Mouse (Mus musculus) telencephalon, adult 2 months (tissue): ENCODE measurements around the gene Col6a4.

Experiments used
- DNase-seq: peaks from one replicate; pipeline ENCODE4 v3.0.0-alpha.2; 2011; ENCODE audit warnings: low read depth, low spot score

Col6a4 gene

DNA sequence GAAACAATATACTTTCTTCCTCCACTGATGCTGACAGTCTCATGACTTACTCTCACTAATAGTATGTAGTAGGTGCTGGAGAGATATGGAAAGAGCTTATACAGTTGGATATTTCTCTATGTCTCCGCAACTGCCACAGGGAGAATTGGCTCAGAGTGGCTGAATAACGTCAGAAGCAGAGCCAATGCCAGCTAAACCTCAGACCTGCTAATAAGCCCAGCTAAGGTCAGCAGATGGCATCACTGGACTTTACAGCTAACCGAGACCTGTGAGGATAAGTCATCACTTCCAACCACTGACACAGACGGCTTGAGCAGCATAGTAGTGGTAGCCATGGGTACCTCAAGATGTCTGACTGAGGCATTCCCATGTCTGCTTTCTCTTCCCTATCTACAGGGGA lies 22.6 kb downstream of the Col6a4 start:
- no peak for DNase-seq

- DNase-seq = no peak
Observed at GRCm38 (mm10) chr9:106071651-106072050, 24.9 kb downstream of the Col6a4 start.

DNA sequence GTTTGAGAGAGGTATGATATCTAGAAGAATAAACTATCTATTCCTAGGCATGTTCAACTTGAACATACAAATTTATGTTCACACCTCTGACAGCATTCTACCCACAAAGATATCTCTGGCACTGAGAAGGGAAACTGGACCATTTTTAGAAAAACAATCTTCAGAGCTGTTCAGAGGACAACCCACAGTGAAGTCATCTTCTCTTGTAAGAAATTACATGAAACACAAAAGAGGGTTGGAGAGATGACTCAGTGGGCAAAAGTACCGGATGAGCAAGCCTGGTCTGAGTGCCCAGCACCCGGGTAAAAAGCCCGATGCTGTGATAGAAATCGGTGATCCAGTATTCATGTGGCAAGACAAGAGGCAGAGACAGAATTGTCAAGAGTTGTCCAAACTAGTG lies 43.1 kb downstream of the Col6a4 start:
- DNase-seq = peak; percentile 69

DNA sequence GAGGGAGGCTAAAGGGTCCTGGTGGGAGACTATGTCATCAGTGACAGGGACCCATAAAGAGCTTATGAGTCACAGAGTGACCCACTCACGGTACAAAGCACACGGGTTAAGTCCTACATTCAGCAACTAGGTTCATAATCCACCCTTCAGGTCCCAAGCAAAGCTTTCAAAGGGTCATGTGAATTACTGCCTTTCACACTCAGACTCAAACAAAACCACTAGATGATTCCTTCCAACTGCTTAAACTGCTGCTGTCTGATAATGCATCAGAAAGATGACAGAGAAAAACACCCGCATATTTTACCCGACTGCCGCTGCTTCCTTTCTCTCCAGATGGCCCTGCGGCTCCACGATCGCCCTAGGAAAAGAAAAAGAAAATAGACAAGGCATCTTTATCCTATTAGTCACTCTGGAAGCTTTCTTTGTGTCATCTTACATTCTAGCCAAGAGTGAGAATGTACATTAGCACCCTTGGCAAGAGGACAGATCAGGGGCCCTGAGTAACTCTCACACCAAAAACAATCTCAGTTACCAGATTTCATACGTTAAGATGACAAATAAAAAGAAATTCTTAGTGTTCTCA lies 52.6 kb downstream of the Col6a4 start:
- no peak for DNase-seq

DNA sequence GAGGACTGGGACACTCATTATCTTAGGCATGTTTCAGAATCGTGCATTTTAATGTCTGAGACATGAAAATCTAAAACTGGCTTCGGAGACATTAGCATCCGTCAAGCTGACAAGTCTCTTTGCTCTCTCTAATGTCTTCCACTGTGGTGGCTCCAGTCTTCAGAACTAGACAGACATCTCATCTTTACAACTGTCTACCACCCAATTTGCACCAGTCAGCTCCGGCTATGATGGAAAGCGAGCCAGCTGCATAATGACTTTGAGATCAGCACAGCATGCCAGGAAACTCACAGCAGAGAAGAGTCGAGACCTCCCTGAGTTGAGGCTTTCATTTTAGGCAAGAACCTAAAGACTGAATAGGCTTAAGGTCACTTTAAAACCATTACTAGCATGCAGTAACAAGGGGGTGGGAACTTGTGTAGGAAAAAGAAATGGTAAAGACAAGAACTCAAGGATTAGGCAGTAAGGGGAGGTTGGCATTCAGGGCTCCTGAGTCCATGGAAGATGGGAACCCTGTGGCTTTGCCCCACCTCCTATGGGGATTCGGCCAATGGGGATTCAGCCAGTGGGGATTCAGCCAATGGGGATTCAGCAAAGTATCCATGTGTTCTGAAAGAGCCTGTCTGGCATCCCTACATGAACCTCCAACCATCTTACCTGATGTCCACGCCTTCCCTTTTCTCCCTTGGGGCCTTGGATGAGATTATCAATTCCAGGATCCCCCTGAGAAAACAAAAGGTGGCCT lies 56.5 kb downstream of the Col6a4 start:
- DNase-seq = no peak

GRCm38 (mm10) chr9:106039276-106039675 lies 57.3 kb downstream of the Col6a4 start:
- peak; percentile 36 for DNase-seq

DNA sequence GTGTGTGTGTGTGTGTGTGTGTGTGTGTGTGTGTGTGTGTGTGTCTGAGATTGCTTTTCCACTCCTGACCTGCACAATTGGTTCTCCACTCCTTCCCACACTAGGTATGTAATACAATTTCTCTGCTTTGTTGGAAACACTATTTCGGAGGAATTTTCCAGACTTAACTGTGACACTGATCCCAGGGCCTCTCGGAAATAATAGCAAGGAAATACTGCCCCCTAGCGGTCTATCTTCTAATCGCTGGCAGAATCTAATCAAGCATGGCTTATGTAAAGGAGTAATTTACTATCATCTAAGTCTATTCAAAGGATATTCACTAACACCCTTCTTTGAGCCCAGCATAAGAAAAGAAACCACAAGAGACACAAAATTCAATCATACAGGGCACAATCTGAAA lies 57.7 kb downstream of the Col6a4 start:
- DNase-seq = peak; percentile 89

- no peak for DNase-seq
Observed at GRCm38 (mm10) chr9:106015666-106016065, 80.9 kb downstream of the Col6a4 start.

DNA sequence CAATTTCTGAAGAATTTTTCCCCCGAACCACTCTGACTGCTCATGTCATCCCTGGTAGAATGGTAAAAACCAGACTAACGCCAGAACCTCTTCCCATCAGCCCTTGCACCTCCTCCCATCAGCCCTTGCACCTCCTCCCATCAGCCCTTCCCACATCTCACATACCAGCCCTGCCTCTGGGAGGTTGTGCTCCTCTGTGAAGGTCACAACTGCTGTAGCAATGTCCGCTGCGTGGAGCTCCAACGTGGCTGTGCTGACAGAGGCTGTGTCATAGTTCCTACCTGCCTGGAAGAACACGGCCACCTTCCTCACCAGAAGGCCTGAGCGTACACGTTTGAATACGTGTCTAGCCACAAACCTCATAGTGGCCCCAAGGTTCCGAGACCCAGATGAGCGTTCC lies 83.4 kb downstream of the Col6a4 start:
- DNase-seq = no peak

DNA sequence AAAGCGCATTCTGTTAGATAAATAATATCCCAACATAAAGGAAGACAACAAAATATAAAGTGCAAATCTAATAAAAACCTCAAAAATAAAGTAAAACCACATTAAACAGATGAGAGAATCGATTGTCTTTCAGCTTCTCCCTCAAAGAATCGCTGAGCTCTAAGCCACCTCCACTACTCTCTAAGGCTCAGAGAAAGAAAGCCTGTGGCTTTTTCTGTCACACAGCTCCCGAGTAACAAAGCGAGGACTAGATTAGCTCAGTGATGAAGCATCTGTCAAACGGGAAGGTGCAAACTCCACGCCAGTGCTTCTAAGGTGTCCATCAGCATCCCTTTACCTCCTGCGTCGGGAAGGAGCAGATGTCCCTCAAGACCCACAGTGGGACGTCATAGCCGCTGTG lies 98.6 kb downstream of the Col6a4 start:
- DNase-seq = no peak

DNA sequence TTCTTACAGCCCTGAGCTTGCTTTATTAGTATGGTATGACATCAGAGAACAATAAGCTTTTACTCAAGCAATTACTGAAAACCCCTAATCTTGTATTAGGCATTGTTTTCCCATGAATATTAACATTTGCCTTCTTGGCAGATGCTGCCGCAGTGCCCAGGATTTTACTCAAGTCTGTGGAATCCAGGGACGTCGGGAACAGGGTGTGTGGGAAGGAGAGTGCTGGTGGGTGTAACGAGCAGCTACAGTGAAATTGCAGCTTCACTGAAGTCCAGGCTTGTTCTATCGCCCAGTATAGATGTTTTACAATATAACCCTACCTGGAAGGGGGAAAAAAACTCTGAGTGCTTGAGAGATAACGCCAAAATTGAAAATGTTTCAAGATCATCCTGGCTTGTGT lies 104.2 kb downstream of the Col6a4 start:
- peak; percentile 72 for DNase-seq

- no peak for DNase-seq
Observed at GRCm38 (mm10) chr9:105990099-105990498, 106.5 kb downstream of the Col6a4 start.

GRCm38 (mm10) chr9:105989468-105989867 lies 107.1 kb downstream of the Col6a4 start:
- DNase-seq = no peak

DNA sequence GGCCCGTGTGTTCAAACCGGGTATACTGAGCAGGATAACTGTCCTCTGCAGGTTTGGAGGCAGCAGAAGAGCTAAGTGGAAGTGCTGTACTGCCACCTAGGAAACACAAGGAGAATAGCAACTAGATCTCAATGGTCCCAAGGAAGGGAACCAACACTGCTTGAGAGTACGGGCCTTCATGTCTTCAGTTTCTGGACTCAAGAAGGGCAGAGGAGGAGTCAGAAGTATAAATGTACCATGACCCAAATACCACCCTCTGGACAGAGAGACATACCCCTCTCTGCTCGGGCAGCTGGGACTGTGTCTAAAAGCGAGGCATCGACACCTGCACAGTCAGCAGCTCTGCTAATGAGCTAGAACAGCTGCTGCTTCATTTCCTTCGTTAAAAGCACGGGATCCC lies 108.5 kb downstream of the Col6a4 start:
- DNase-seq = no peak

GRCm38 (mm10) chr9:105984931-105985519 lies 111.6 kb downstream of the Col6a4 start:
- DNase-seq = no peak

- no peak for DNase-seq
Observed at GRCm38 (mm10) chr9:105978479-105978878, 118.1 kb downstream of the Col6a4 start.

GRCm38 (mm10) chr9:105976871-105977270 lies 119.7 kb downstream of the Col6a4 start:
- DNase-seq = no peak

DNA sequence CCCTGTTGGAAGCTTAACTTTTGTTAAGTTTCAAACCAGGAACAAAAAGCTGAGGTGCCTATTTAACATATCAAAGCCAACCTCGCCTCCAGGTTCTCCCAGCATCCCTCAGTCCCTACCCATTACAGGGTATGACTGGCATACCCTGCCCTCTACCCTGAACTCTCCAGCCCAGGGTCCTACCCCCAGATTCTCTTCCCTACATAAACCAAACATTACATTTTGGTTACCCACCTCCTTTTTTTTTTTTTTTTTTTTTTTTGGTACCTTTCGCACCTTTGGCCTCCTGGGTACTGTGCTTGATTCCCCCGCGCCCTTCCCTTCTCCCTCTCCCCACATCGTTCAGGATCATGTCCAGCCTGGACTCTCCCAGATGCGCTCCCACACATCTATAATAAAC lies 120.3 kb downstream of the Col6a4 start:
- no peak for DNase-seq

DNA sequence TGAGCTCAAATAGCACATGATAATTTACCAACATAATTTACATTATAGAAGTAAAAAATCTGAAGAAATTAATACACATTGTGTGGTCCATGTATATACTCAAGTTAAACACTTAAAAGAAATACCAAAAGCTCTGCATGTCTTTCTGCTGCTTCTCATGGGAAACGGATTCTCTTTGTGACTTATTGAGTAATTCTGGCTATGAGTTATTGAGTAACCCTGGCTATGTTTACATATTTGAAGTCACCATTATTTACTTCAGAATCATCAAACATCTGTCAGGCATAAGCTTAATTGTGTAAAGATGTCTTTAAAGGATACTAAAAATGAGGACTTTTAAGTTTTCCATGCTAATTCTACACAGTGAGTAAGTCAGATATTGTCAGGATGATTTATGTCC lies 122.8 kb downstream of the Col6a4 start:
- no peak for DNase-seq

GRCm38 (mm10) chr9:105972031-105972430 lies 124.6 kb downstream of the Col6a4 start:
- DNase-seq = no peak

GRCm38 (mm10) chr9:105971351-105971894 lies 125.2 kb downstream of the Col6a4 start:
- DNase-seq = no peak

GRCm38 (mm10) chr9:105970901-105971300 lies 125.7 kb downstream of the Col6a4 start:
- no peak for DNase-seq

GRCm38 (mm10) chr9:105967976-105968375 lies 128.6 kb downstream of the Col6a4 start:
- no peak for DNase-seq
